Mouse (Mus musculus) induced T-regulatory cell, adult 2 months (primary cell): Measurements from ENCODE around the gene Cemip2.

Source experiments
- DNase-seq: peaks from one replicate; pipeline ENCODE4 v3.0.0-alpha.2; 2012; ENCODE audit warnings: low read depth

Gene Cemip2

GRCm38 (mm10) chr19:21816260-21816659 lies 38.1 kb downstream of the Cemip2 start:
- no peak for DNase-seq

GRCm38 (mm10) chr19:21818021-21818725 lies 40.0 kb downstream of the Cemip2 start:
- DNase-seq: peak; percentile 60

- DNase-seq: no peak
Observed at GRCm38 (mm10) chr19:21819585-21819984, 41.4 kb downstream of the Cemip2 start.

GRCm38 (mm10) chr19:21820126-21820525 lies 42.0 kb downstream of the Cemip2 start:
- DNase-seq: no peak

- no peak for DNase-seq
Observed at GRCm38 (mm10) chr19:21821877-21822276, 43.7 kb downstream of the Cemip2 start.

GRCm38 (mm10) chr19:21824146-21824545 lies 46.0 kb downstream of the Cemip2 start:
- DNase-seq: peak; percentile 22

- DNase-seq: peak; percentile 15
Observed at GRCm38 (mm10) chr19:21825128-21825885, 47.2 kb downstream of the Cemip2 start.

GRCm38 (mm10) chr19:21833416-21833992 lies 55.4 kb downstream of the Cemip2 start:
- DNase-seq: no peak

GRCm38 (mm10) chr19:21834952-21835351 lies 56.8 kb downstream of the Cemip2 start:
- DNase-seq: no peak

- no peak for DNase-seq
Observed at GRCm38 (mm10) chr19:21850721-21851120, 72.6 kb downstream of the Cemip2 start.

- DNase-seq: no peak
Observed at GRCm38 (mm10) chr19:21854526-21855228, 76.5 kb downstream of the Cemip2 start.

- DNase-seq: no peak
Observed at GRCm38 (mm10) chr19:21855421-21856128, 77.4 kb downstream of the Cemip2 start.

GRCm38 (mm10) chr19:21858846-21859521 lies 80.8 kb downstream of the Cemip2 start:
- DNase-seq: no peak

- no peak for DNase-seq
Observed at GRCm38 (mm10) chr19:21860132-21860531, 82.0 kb downstream of the Cemip2 start.

- no peak for DNase-seq
Observed at GRCm38 (mm10) chr19:21860894-21861293, 82.8 kb downstream of the Cemip2 start.

GRCm38 (mm10) chr19:21862289-21862990 lies 84.3 kb downstream of the Cemip2 start:
- DNase-seq: peak; percentile 58

- peak; percentile 89 for DNase-seq
Observed at GRCm38 (mm10) chr19:21862991-21863931, 85.1 kb downstream of the Cemip2 start.

- DNase-seq: peak; percentile 63
Observed at GRCm38 (mm10) chr19:21865242-21866055, 87.3 kb downstream of the Cemip2 start.
